Mouse (Mus musculus) intestine, embryonic 15.5 days (tissue): ENCODE data around the gene Gm20388. TPM values are rescaled to one million over a fixed set of nuclear protein-coding genes. Genes with fewer than 3 reads are reported as not detected.
A peak's percentile ranks its signal among the peaks of the same experiment; 100 is the strongest.

Experiments used
- ATAC-seq: fragments of 200-750 bp; cut with Nextera tagmentation; 2 replicates; pipeline ENCODE4 v1.8.0; 2017; ENCODE audit warnings: moderate TSS enrichment, moderate library complexity
- H3K27ac ChIP-seq: fragments of 300-500 bp; sonication (generic); 2 replicates; pipeline ENCODE4 v1.5.1; 2015; ENCODE audit warnings: mild to moderate bottlenecking, inconsistent platforms
- H3K27me3 ChIP-seq: fragments of 300-500 bp; sonication (generic); replicated peaks from 2 replicates; pipeline ENCODE4 v1.6.1; 2015; ENCODE audit warnings: inconsistent platforms
- H3K36me3 ChIP-seq: fragments of 300-500 bp; sonication (generic); 2 replicates; pipeline ENCODE4 v1.6.1; 2015; ENCODE audit warnings: inconsistent platforms
- H3K4me1 ChIP-seq: fragments of 300-500 bp; sonication (generic); replicated peaks from 2 replicates; pipeline ENCODE4 v1.6.1; 2015; ENCODE audit warnings: inconsistent platforms
- H3K4me2 ChIP-seq: fragments of 300-500 bp; sonication (generic); replicated peaks from 2 replicates; pipeline ENCODE4 v1.6.1; 2015; ENCODE audit warnings: mild to moderate bottlenecking, inconsistent platforms
- H3K4me3 ChIP-seq: fragments of 300-500 bp; sonication (generic); replicated peaks from 2 replicates; pipeline ENCODE4 v1.5.1; 2015; ENCODE audit warnings: inconsistent platforms
- H3K9ac ChIP-seq: fragments of 300-500 bp; sonication (generic); 2 replicates; pipeline ENCODE4 v1.6.1; 2015; ENCODE audit warnings: inconsistent platforms
- H3K9me3 ChIP-seq: fragments of 300-500 bp; sonication (generic); 2 replicates; pipeline ENCODE4 v1.6.1; 2016; ENCODE audit warnings: inconsistent platforms
- WGBS: fragments of 180-500 bp; shearing (Covaris S2); methylation state at CpG from one replicate; pipeline ENCODE4 v1.1.7; 2015; 5-methylcytosine and 5-hydroxymethylcytosine counted together
- polyA plus RNA-seq: library from polyadenylated mRNA; unstranded; fragments of >200 nt; fragmentation: Nextera tagmentation; extraction: Ambion mirVana; gene quantifications from 2 replicates; pipeline ENCODE4 v1.2.1, GENCODE M21; 2015

Gm20388 gene
- polyA plus RNA-seq, 1 experiment from 2014 or later: not detected

- ATAC-seq: no peak
- no peak overlapping the region for H3K4me3 ChIP-seq
These were observed 4056.3 kb downstream of the Gm20388 start for GRCm38 (mm10) chr8:123966896-123967295.

GRCm38 (mm10) chr8:123973495-123973894 lies 4062.9 kb downstream of the Gm20388 start:
- Histone ChIP-seq H3K4me2 (peak overlapping the region; percentile 9; the same call in 1 of the 2 replicates), H3K4me1 (peaks cover 7% of the 10 kb centered on the region), H3K9me3 (no peaks in the 10 kb centered on the region), H3K36me3 (peaks cover 4% of the 10 kb centered on the region; the same call in 1 of the 2 replicates), H3K27me3 (no peaks in the 10 kb centered on the region), H3K27ac (peak overlapping the region; percentile 36; the same call in 1 of the 2 replicates), H3K4me3 (no peak overlapping the region), H3K9ac (no peak overlapping the region)
- WGBS: 84% methylated on average over 1 of the region's 1 CpGs
- ATAC-seq: peak; percentile 81

More at GRCm38 (mm10) chr8:123966896-123967295, 4056.3 kb downstream of the Gm20388 start:
- Histone ChIP-seq H3K27ac (no peak overlapping the region), H3K4me1 (no peaks in the 10 kb centered on the region), H3K9me3 (no peaks in the 10 kb centered on the region), H3K9ac (no peak overlapping the region), H3K27me3 (no peaks in the 10 kb centered on the region), H3K36me3 (peaks cover 4% of the 10 kb centered on the region; the same call in 1 of the 2 replicates), H3K4me2 (no peak overlapping the region)
- 68% methylated on average over 2 of the region's 2 CpGs for WGBS

GRCm38 (mm10) chr8:123977499-123977898 lies 4066.9 kb downstream of the Gm20388 start:
- Histone ChIP-seq H3K27me3 (no peaks in the 10 kb centered on the region), H3K4me1 (peaks cover 26% of the 10 kb centered on the region), H3K4me3 (no peak overlapping the region), H3K36me3 (peaks cover 4% of the 10 kb centered on the region; the same call in 1 of the 2 replicates), H3K9me3 (no peaks in the 10 kb centered on the region), H3K27ac (no peak overlapping the region), H3K9ac (no peak overlapping the region), H3K4me2 (no peak overlapping the region)
- 78% methylated on average over 4 of the region's 4 CpGs for WGBS
- no peak for ATAC-seq

- Histone ChIP-seq H3K4me1 (peaks cover 26% of the 10 kb centered on the region), H3K27ac (peak overlapping the region; percentile 57), H3K9ac (peak overlapping the region; percentile 18; the same call in 1 of the 2 replicates), H3K36me3 (peaks cover 4% of the 10 kb centered on the region; the same call in 1 of the 2 replicates), H3K4me3 (no peak overlapping the region), H3K4me2 (peak overlapping the region; percentile 42), H3K27me3 (no peaks in the 10 kb centered on the region), H3K9me3 (no peaks in the 10 kb centered on the region)
- 35% methylated on average over 14 of the region's 14 CpGs for WGBS
- no peak for ATAC-seq
These were observed 4067.7 kb downstream of the Gm20388 start for GRCm38 (mm10) chr8:123978166-123978838.

- H3K27ac ChIP-seq: peak overlapping the region; percentile 57; the same call in 1 of the 2 replicates
- H3K4me2 ChIP-seq: peak overlapping the region; percentile 42
- peaks cover 26% of the 10 kb centered on the region for H3K4me1 ChIP-seq
- no peak overlapping the region for H3K4me3 ChIP-seq
- H3K9ac ChIP-seq: no peak overlapping the region
- H3K36me3 ChIP-seq: peaks cover 4% of the 10 kb centered on the region; the same call in 1 of the 2 replicates
- peak; percentile 15 for ATAC-seq
- H3K9me3 ChIP-seq: no peaks in the 10 kb centered on the region
- H3K27me3 ChIP-seq: no peaks in the 10 kb centered on the region
- 50% methylated on average over 8 of the region's 8 CpGs for WGBS
These were observed 4068.3 kb downstream of the Gm20388 start for GRCm38 (mm10) chr8:123978926-123979325.

GRCm38 (mm10) chr8:123980239-123980638 lies 4069.6 kb downstream of the Gm20388 start:
- WGBS: 72% methylated on average over 4 of the region's 4 CpGs
- H3K36me3 ChIP-seq: peaks cover 2% of the 10 kb centered on the region; the same call in 1 of the 2 replicates
- no peak overlapping the region for H3K4me2 ChIP-seq
- no peak for ATAC-seq
- H3K4me3 ChIP-seq: no peak overlapping the region
- H3K9ac ChIP-seq: no peak overlapping the region
- H3K27me3 ChIP-seq: no peaks in the 10 kb centered on the region
- H3K4me1 ChIP-seq: peaks cover 26% of the 10 kb centered on the region
- H3K27ac ChIP-seq: no peak overlapping the region
- no peaks in the 10 kb centered on the region for H3K9me3 ChIP-seq

- Histone ChIP-seq H3K4me3 (peak overlapping the region; percentile 85), H3K36me3 (no peaks in the 10 kb centered on the region), H3K4me2 (peak overlapping the region; percentile 84), H3K4me1 (peaks cover 26% of the 10 kb centered on the region), H3K27me3 (no peaks in the 10 kb centered on the region), H3K27ac (0 out of 2 replicates have a peak overlapping the region, but pooled peaks have one; percentile 17), H3K9ac (peak overlapping the region; percentile 29), H3K9me3 (no peaks in the 10 kb centered on the region)
- WGBS: 44% methylated on average over 4 of the region's 4 CpGs
- ATAC-seq: no peak
These were observed 4071.0 kb downstream of the Gm20388 start for GRCm38 (mm10) chr8:123981674-123982073.

GRCm38 (mm10) chr8:123982291-123982793 lies 4071.7 kb downstream of the Gm20388 start:
- Histone ChIP-seq H3K4me3 (peak overlapping the region; percentile 85), H3K27ac (peak overlapping the region; percentile 92)
- peak; percentile 42 for ATAC-seq

GRCm38 (mm10) chr8:123982826-123983400 lies 4072.3 kb downstream of the Gm20388 start, which contains the start of gene Abcb10:
Gene Abcb10, minus strand, starts transcription at chr8:123983122.
- H3K9ac ChIP-seq: peak within 1 kb of the TSS; percentile 78
- H3K9me3 ChIP-seq: no peaks in the 10 kb centered on the region
- H3K4me2 ChIP-seq: peak within 1 kb of the TSS; percentile 84
- no peaks in the 10 kb centered on the region for H3K36me3 ChIP-seq
- under 1% methylated on average over 52 of the region's 56 CpGs for WGBS
- peaks cover 24% of the 10 kb centered on the region for H3K4me1 ChIP-seq
- peak; percentile 98 for ATAC-seq
- H3K4me3 ChIP-seq: peak within 1 kb of the TSS; percentile 85
- H3K27ac ChIP-seq: peak within 1 kb of the TSS; percentile 92
- no peaks in the 10 kb centered on the region for H3K27me3 ChIP-seq

More at GRCm38 (mm10) chr8:123982291-123982793, 4071.7 kb downstream of the Gm20388 start:
- Histone ChIP-seq H3K9ac (peak overlapping the region; percentile 78), H3K4me2 (peak overlapping the region; percentile 84), H3K4me1 (peaks cover 26% of the 10 kb centered on the region), H3K9me3 (no peaks in the 10 kb centered on the region), H3K36me3 (no peaks in the 10 kb centered on the region), H3K27me3 (no peaks in the 10 kb centered on the region)
- WGBS: under 1% methylated on average over 48 of the region's 48 CpGs

- H3K4me2 ChIP-seq: peak overlapping the region; percentile 24; the same call in 1 of the 2 replicates
- H3K4me1 ChIP-seq: peaks cover 4% of the 10 kb centered on the region; the same call in 1 of the 2 replicates
- no peaks in the 10 kb centered on the region for H3K36me3 ChIP-seq
- no peak overlapping the region for H3K4me3 ChIP-seq
- H3K9ac ChIP-seq: no peak overlapping the region
- H3K9me3 ChIP-seq: no peaks in the 10 kb centered on the region
- ATAC-seq: peak; percentile 78
- peak overlapping the region; percentile 27; the same call in 1 of the 2 replicates for H3K27ac ChIP-seq
- WGBS: 44% methylated on average over 6 of the region's 6 CpGs
- H3K27me3 ChIP-seq: no peaks in the 10 kb centered on the region
These were observed 4078.0 kb downstream of the Gm20388 start for GRCm38 (mm10) chr8:123988605-123989038.

- peak overlapping the region; percentile 27; the same call in 1 of the 2 replicates for H3K27ac ChIP-seq
- no peak overlapping the region for H3K9ac ChIP-seq
- no peaks in the 10 kb centered on the region for H3K9me3 ChIP-seq
- H3K27me3 ChIP-seq: no peaks in the 10 kb centered on the region
- peak overlapping the region; percentile 24; the same call in 1 of the 2 replicates for H3K4me2 ChIP-seq
- H3K36me3 ChIP-seq: 0 out of 2 replicates have a peak, but pooled peaks cover under 1% of the 10 kb centered on the region
- ATAC-seq: no peak
- H3K4me3 ChIP-seq: no peak overlapping the region
- peaks cover 4% of the 10 kb centered on the region; the same call in 1 of the 2 replicates for H3K4me1 ChIP-seq
- 49% methylated on average over 7 of the region's 7 CpGs for WGBS
These were observed 4078.5 kb downstream of the Gm20388 start for GRCm38 (mm10) chr8:123989128-123989527.
